Mouse (Mus musculus): ENCODE results near the gene S100a7a.

DNA sequence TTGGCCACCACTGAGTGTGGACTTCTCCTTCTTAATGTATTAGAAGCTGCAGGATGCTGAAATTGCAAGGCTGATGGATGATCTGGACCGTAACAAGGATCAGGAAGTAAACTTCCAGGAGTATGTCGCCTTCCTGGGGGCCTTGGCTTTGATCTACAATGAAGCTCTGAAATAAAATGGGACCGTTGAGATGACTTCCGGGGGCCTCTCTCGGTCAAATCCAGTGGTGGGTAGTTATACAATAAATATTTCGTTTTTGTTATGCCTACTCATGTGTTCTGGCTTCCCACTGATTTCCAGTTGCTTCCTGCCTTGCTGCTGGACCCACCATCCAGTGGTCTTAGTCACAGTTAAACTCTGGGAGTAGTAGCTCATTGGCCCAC is 39.7 kb upstream of the S100a7a start:
- TF ChIP-seq CTCF (IDR thresholded peaks at IDR 0.05; ENCODE audit: control insufficient read depth, insufficient read depth, insufficient replicate concordance, low read depth, low read length) (no peak), POLR2A (IDR thresholded peaks at IDR 0.05; ENCODE audit: control insufficient read depth, low read depth, low read length) (no peak)

All from testis, adult 2 months (tissue).